Mouse (Mus musculus) regulatory T cell (primary cell): ENCODE measurements around the gene Abca4.
"Not testable (repeated sequence)": the region's sequence is repeated elsewhere in the genome, so short reads cannot be mapped to it uniquely, and the experiment has no call there.

ENCODE experiments used
- in situ Hi-C: fragments of 300-600 bp; cut with MboI, MseI; formaldehyde crosslinking; loops from one replicate; pipeline ENCODE4 v1.15.1; 2025; ENCODE audit warnings: high pct_unique_total_duplicates

Abca4 gene

GRCm38 (mm10) chr3:122058439-122059198 is 14.4 kb downstream of the Abca4 start:
- in situ Hi-C loops: no loop called here

- in situ Hi-C loops: no loop called here
These were observed 18.3 kb downstream of the Abca4 start for GRCm38 (mm10) chr3:122062586-122062985.

DNA sequence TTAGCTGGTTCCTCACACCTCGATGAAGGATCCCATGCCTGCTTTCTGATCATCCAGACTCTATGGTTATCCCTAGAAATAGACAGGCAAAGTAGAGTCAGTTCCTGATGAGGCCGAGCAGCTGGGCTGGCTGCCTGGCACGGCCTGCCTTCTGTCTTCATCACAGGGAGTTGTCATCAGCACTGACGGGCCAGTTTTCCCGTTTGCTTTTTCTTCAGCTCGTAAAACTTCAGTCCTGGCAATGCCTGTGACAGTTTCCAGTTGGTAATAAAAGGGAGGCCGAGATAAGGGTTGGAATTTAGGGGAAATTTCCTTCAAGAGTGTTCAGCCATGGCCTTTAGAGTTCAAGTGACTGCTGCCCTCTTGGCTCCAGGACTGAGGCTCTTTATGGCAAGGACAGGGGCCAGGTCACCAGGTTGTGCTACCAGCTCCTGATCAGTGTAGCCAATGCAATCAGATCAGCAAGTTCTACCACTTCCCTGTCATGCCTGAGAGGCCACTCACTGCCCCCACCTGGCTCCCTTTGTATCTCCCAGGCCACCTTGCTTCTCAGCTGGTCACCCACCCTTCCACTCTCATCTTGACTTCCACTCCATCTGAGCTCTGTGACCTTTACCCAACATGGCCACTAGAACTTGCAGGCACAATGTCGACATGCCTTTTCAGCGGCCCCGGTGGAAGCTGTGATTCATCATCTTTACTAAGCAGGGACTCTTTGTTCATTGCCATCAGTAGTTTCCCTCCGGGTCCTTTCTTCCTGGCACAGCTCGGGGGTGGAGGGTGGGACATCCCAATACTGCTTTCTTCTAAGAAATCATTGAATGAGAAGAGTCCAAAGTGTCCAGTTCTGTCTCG is 20.5 kb downstream of the Abca4 start:
- in situ Hi-C loops: no loop called here

- in situ Hi-C loops: no loop called here
These were observed 27.5 kb downstream of the Abca4 start for GRCm38 (mm10) chr3:122071769-122072168.

GRCm38 (mm10) chr3:122072646-122073571 is 28.7 kb downstream of the Abca4 start:
- in situ Hi-C loops: no loop called here

DNA sequence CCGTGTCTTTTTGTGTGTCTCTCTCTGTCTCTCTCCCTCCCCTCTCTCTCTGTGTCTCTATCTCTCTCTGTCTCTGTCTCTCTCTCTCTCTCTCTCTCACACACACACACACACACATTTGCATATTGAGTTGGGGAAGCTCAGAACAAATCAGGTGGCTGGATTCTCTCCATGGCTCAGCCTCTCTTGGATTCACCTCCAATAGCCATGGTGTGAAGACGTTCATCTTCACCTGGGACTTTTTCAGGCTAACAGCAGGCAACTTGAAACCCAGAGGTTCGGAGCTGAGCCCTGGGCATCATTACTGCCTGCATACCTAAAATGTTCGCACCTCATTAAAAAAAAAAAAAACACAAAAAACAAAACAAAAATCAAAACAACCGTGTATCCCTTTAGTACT is 29.4 kb downstream of the Abca4 start:
- in situ Hi-C loops: no loop called here

DNA sequence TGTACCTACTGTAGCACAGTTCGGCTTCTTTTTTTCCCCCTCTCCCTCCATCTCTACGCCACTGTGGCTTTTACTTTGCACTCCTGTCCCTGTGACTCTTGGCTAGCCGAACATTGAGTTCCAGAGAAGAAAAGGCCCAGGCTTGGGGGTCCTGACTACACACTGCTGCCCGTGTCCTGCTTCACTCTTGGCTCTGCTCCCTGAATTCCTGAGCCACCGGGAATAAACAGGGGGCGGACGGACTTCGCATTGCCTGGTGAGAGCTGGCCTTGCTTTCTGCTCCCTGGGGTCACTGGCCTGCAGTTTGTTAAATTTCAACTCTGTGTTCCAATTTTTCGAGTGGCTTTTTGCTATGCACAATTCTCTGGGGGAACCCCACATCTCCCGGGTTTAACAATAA is 30.1 kb downstream of the Abca4 start:
- in situ Hi-C loops: no loop called here

DNA sequence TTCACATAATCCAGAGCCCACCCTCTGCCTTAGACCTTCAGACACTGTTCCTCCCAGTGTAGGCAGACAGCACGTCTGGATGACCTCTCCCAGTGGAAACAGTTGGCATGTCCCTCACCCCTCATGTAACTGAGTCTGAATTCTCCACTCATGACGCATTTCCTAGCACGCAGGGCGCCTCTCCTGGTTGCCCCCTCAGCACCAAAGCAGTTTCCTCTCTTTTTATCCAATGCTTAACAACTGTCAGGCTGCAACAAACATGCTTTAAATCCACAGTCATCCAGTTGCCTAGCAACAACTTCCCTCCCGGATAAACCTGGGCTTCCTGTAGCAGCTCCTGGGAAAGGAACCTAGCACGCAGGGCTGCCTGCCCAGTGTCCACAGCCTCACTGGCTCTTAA is 33.9 kb downstream of the Abca4 start:
- in situ Hi-C loops: no loop called here

- in situ Hi-C loops: no loop called here
These were observed 34.9 kb downstream of the Abca4 start for GRCm38 (mm10) chr3:122079172-122079571.

DNA sequence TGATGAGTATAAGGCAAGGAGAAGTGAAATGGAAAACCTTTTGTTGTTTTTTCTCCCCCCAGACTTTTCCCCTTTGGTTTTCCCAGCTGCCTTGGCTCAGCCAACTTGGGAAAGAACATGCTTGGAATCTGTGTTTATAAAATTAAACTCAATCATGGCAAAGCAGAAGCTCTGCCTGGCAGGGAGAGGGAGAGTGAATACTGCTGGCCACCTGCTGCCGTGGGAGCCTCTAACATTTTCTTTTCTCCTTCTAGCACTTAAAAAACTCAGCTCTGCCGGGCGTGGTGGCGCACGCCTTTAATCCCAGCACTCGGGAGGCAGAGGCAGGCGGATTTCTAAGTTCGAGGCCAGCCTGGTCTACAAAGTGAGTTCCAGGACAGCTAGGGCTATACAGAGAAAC is 37.4 kb downstream of the Abca4 start:
- in situ Hi-C loops: not testable (repeated sequence)

DNA sequence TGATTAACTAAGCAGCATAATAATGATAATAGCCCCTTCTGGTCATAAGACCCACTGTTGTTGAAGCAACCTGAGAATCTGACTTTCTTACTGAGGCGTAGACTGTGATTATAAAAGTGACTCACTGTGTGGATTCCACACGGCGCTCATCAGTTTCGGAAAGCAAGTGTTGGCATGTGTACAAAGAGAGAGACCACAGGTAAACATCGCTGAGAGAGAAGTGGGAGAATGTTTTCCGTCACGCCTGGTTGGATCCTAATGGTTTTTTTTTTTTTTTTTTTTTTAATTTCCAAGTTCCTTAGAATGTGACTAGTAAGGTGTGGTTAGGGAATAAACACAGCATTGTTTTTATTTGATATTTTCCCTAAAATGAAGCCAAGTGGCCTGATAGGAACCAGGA is 38.1 kb downstream of the Abca4 start:
- in situ Hi-C loops: no loop called here

DNA sequence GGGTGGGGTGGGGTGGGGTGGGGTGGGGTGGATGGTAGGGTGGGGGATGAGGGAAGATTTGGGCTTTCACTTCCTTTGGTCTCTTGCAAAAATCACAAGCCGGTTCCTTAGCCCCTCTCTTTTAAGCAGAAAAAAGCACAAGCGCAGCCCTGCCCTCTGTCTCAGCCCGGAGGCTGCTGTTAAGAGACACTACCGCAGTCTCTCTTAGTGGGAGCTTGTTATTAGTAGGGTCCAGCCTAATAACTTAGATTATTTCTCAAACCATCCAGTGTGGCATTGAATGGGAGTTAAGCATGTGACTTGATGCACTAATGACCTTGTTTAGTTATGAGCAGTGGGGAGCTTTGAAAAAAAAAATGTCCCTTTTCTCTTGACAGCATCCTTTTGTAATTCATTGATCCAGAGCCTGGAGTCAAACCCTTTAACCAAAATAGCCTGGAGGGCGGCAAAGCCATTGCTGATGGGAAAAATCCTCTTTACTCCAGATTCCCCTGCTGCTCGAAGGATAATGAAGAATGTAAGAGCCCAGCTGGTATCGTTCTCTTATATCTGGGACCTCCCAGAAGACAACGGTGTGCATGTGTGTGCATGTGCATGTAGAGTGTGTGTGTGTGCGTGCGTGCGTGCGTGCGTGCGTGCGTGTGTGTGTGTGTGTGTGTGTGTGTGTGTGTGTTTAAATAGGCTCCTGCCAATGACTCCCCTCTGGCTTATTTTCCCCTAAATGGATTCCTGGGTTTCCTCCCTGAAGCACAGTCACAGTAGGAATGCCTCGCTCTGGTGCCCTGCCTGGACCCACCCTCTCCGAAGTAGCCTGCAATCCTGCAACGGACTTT is 41.1 kb downstream of the Abca4 start:
- in situ Hi-C loops: no loop called here

GRCm38 (mm10) chr3:122088054-122088681 is 43.9 kb downstream of the Abca4 start:
- in situ Hi-C loops: no loop called here

- in situ Hi-C loops: no loop called here
These were observed 46.1 kb downstream of the Abca4 start for GRCm38 (mm10) chr3:122090338-122090737.

DNA sequence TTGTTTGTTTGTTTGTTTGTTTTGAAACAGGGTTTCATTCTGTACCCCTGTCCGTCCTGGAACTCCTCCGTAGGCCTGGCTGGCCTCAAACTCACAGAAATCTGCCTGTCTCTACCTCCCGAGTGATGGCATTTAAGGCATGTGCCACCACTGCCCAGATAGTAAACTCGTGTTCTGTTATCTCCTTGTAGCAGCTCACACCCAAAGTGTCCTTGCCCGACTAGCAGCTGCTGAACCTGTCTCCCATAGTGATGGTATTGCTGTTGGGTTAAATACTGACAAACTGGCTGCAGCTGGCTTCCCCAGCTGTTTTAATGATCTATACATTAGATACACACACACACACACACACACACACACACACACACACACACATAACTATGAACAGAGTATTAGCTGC is 55.5 kb downstream of the Abca4 start:
- in situ Hi-C loops: loop anchor here (10.0 kb wide), 2 partner anchors 145 to 215 kb away; partner anchors contain the start of gene Arhgap29

DNA sequence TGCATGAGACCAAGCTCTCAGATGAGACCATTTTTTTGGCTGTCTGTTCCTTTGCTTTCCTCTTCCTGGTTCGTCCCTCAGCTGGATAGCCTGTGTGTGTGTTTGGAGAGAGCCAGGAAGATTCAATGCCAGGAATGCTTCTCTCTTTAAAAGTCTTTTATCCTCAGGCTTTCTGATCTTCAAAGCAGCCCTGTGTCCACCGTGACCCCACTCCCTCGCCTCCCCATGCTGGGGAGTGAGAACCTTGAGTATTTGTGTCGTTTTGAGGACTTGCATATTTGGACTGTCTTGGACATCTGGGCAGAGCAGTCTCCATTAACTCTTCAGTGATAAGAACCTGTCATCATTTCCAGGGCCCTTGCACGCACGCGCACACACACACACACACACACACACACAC is 57.8 kb downstream of the Abca4 start:
- in situ Hi-C loops: loop anchor here (10.0 kb wide), 2 partner anchors 147 to 217 kb away; partner anchors contain the start of gene Arhgap29

DNA sequence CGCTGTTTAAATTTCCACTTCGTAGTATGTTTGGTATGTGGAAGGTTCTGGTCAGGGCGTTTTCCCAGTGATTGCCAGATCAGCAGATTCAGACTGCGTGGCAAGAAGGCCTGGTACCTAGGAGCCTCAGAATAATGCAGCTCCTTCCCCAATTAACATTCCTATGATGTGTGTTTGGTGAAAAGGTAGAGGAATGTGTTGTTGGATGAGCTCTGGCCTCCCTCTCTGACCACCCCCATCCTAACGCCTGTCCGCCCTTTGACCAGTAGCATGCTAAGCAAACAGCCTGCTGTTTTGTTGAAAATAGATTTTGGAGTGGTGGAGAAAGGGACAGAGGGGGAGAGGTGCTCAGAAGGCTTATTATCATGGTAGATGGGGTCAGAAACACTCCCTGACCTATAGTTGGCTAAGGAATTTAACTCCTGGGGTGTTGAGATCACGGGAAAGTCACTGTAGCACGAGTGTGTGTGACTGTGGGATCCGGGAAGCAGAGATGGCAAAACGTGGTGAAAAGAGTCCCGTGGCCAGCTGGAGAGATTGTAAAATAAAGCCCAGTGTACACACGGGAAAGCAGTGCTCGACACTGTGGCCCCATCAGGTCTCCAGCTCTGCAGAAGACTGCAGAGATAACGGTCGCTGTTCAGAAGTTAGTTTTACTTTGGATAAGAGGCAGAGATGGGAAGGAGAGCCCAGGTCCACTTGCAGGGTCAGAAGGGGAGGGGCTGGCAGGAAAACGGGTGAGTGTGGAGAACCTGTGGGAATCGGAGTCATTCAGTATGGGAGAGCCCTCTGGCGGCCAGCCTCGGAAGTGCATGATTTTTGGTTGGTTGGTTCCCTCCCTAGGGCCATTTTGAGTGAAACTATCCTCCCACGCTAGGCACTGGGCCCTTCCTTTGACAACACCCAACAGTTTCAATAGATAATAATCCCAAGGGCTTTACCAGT is 59.9 kb downstream of the Abca4 start:
- in situ Hi-C loops: loop anchor here (10.0 kb wide), 2 partner anchors 149 to 219 kb away; partner anchors contain the start of gene Arhgap29

DNA sequence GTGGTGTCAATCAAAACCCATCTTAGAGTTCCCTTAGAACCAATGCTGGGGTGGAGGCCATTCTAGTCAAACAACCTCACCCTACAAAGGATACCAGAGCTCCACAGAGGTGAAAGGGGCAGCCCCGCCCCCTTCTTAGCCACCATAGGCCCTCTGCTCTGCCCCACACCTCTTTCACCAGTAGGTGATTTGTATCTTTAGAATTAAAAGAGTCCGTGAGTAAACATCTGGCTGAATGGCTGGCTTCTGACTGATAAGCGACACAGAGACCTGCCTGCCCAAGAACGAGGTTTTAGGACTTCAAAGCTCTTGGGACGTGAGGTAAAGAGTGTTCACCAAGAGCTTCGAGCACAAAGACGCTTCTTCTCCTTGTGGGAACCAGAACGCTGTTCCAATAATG is 62.7 kb downstream of the Abca4 start:
- in situ Hi-C loops: loop anchor here (10.0 kb wide), 2 partner anchors 152 to 222 kb away; partner anchors contain the start of gene Arhgap29

DNA sequence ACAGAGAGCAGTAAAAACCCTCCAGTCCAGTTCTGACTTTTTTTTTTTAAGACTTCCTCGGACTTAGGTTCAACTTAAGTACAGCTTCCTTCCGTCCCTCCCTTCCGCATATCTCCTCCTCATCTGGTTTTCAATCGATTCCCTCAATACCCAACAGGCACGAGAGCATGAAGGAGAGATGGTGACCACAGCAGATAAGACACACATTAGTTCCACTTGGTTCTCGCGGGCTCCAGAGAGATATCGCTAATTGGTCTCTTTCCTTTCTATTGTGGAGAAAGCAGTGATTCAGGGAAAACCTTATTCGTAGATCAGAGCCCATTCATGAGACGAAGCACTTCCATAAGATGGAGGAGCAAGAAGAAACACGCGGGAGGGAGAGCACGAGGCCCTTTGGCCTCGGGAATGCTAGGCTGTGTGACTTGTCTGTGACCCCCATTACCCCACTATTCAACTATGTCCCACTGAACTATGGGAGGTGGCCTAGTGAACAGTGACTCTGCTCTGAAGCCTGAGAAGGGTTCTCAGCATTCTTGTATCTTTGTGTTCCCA is 63.5 kb downstream of the Abca4 start:
- in situ Hi-C loops: loop anchor here (10.0 kb wide), 2 partner anchors 153 to 223 kb away; partner anchors contain the start of gene Arhgap29
